Mouse (Mus musculus) c-Kit-negative CD71-positive TER-119-positive erythroid progenitor cells, embryonic 14.5 days (primary cell): Measurements from ENCODE around the gene Prkca.

Experiments
- DNase-seq: peaks from one replicate; pipeline ENCODE4 v3.0.0-alpha.2; 2013; ENCODE audit warnings: low read depth, low spot score

Gene Prkca

GRCm38 (mm10) chr11:108260775-108261517 lies 82.8 kb downstream of the Prkca start:
- DNase-seq, result no peak

GRCm38 (mm10) chr11:108259391-108259790 lies 84.3 kb downstream of the Prkca start:
- DNase-seq, result no peak

GRCm38 (mm10) chr11:108258811-108259266 lies 84.9 kb downstream of the Prkca start:
- no peak for DNase-seq

- no peak for DNase-seq
Observed at GRCm38 (mm10) chr11:108257921-108258320, 85.8 kb downstream of the Prkca start.

GRCm38 (mm10) chr11:108254681-108255080 lies 89.0 kb downstream of the Prkca start:
- no peak for DNase-seq

- DNase-seq, result no peak
Observed at GRCm38 (mm10) chr11:108251924-108252775, 91.6 kb downstream of the Prkca start.

GRCm38 (mm10) chr11:108250829-108251637 lies 92.7 kb downstream of the Prkca start:
- no peak for DNase-seq

GRCm38 (mm10) chr11:108250146-108250635 lies 93.5 kb downstream of the Prkca start:
- no peak for DNase-seq

- DNase-seq, result no peak
Observed at GRCm38 (mm10) chr11:108249487-108249886, 94.2 kb downstream of the Prkca start.

- no peak for DNase-seq
Observed at GRCm38 (mm10) chr11:108249047-108249403, 94.7 kb downstream of the Prkca start.

- no peak for DNase-seq
Observed at GRCm38 (mm10) chr11:108248218-108249046, 95.3 kb downstream of the Prkca start.

GRCm38 (mm10) chr11:108247121-108247863 lies 96.4 kb downstream of the Prkca start:
- DNase-seq, result no peak

GRCm38 (mm10) chr11:108246267-108246702 lies 97.4 kb downstream of the Prkca start:
- no peak for DNase-seq

- DNase-seq, result no peak
Observed at GRCm38 (mm10) chr11:108244241-108244640, 99.5 kb downstream of the Prkca start.

- DNase-seq, result no peak
Observed at GRCm38 (mm10) chr11:108243633-108244032, 100.1 kb downstream of the Prkca start.

- DNase-seq, result no peak
Observed at GRCm38 (mm10) chr11:108240924-108241498, 102.7 kb downstream of the Prkca start.

GRCm38 (mm10) chr11:108239173-108239572 lies 104.6 kb downstream of the Prkca start:
- DNase-seq, result no peak

- DNase-seq, result no peak
Observed at GRCm38 (mm10) chr11:108236754-108237428, 106.8 kb downstream of the Prkca start.

- no peak for DNase-seq
Observed at GRCm38 (mm10) chr11:108236195-108236594, 107.5 kb downstream of the Prkca start.
